Mouse (Mus musculus) olfactory bulb, adult 2 months (tissue): ENCODE data around the gene Hipk2.

Source experiments
- CTCF ChIP-seq: fragments of 200-500 bp; IDR thresholded peaks from 2 replicates; pipeline ENCODE4 v1.5.1; 2012; ENCODE audit warnings: low read depth, mild to moderate bottlenecking, low read length, moderate library complexity; ENCODE audit not compliant: insufficient read depth
- POLR2A ChIP-seq: fragments of 200-500 bp; IDR thresholded peaks from 2 replicates; pipeline ENCODE4 v1.6.1; 2012; ENCODE audit warnings: mild to moderate bottlenecking, low read depth, low read length, moderate library complexity; ENCODE audit not compliant: insufficient read depth

- TF ChIP-seq POLR2A = no peak
- TF ChIP-seq CTCF = no peak
Observed at GRCm38 (mm10) chr6:38769627-38770026, 106.3 kb downstream of the Hipk2 start.
